Mouse (Mus musculus): ENCODE measurements around the gene Bach2. TPM values are rescaled to one million over a fixed set of nuclear protein-coding genes. Genes with fewer than 3 reads are reported as not detected.

Gene Bach2
- total and polyA plus RNA-seq, 2 experiments from 2014 or later: 2.1 to 2.4 TPM

DNA sequence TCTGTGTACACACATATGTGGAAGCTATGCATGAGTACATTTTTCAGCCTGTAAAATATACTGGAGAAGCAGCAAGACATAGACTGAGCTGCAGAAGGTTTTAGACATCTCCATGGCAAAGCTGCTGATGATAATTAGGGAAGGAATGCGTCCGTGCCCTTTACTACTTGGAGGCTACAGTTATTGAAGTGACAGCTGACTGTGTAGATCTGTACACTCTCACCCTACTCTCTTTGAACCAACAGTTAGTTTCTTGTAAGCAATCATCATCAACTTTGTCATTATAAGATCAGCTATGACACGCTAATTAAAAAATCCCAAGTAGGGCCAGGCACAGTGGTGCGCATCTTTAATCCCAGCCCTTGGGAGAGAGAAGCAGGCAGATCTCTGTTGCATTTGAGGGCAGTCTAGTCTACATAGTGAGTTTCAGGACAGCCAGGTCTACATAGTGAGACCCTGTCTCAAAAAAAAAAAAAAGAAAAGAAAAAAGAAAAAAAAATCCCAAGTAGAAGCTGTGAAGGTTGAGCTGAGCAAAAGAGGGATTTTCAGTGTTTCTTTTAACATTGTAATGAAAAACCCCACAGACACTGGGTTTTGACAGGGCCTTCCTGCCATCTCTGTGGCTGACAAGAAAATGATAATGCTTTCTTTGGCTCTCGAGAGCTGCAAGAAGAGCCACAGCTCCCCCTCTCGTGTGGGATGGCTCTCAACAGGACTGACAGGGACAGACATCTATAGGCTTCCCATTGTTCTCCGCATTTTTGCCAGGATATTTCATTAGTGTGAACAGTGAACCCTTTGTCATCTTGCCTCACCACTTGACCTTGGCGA, 322.3 kb downstream of the Bach2 start:
- H3K4me3 ChIP-seq (ENCODE audit: low read depth, low read length): no peak overlapping the region
- ATAC-seq (ENCODE audit: insufficient read depth, low read depth) (no peak), DNase-seq (ENCODE audit: low spot score) (peak; percentile 21)
- H3K27me3 ChIP-seq (ENCODE audit: control insufficient read depth, insufficient read depth, low read length): no peaks in the 10 kb centered on the region
- H3K4me2 ChIP-seq (ENCODE audit: low read depth, low read length): no peak overlapping the region
- no peak overlapping the region for H3K9ac ChIP-seq (replicated peaks; ENCODE audit: low read depth, low read length)
- no peak for TF ChIP-seq EP300 (IDR thresholded peaks at IDR 0.05; ENCODE audit: low read depth)
- TF ChIP-seq CTCF (IDR thresholded peaks at IDR 0.05; ENCODE audit: low read depth): peak; percentile 30
- WGBS: 51% methylated on average over 8 of the region's 8 CpGs
- H3K27ac ChIP-seq (ENCODE audit: low read depth): peak overlapping the region; percentile 32; the same call in 1 of the 2 replicates
- H3K9me3 ChIP-seq (replicated peaks; ENCODE audit: control insufficient read depth, low read length): no peaks in the 10 kb centered on the region
- H3K4me1 ChIP-seq (ENCODE audit: control insufficient read depth, insufficient read depth): 0 out of 2 replicates have a peak, but pooled peaks cover 10% of the 10 kb centered on the region
- H3K36me3 ChIP-seq (replicated peaks; ENCODE audit: control insufficient read depth, insufficient read depth, low read length): peaks cover 12% of the 10 kb centered on the region

DNA sequence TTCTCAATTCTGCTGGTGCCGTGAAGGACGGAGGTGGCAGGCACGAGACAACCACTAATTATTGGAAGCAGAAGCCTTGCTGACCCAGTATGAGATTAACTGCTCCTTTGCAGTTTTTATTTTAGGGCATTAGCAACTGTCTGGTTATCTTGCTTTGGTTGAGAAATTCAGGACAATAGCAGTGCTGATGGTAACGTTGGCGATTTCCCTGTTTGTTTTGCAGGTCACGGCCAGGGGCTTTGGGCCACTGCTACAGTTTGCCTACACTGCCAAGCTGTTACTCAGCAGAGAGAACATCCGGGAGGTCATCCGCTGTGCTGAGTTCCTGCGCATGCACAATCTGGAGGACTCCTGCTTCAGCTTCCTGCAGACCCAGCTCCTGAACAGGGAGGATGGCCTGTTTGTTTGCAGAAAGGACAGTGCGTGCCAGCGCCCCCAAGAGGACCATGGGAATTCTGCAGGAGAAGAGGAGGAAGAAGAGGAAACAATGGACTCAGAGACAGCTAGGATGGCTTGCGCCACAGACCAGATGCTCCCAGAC, 323.0 kb downstream of the Bach2 start:
- no peaks in the 10 kb centered on the region for H3K9me3 ChIP-seq (replicated peaks; ENCODE audit: control insufficient read depth, low read length)
- 0 out of 2 replicates have a peak, but pooled peaks cover 10% of the 10 kb centered on the region for H3K4me1 ChIP-seq (ENCODE audit: control insufficient read depth, insufficient read depth)
- H3K4me3 ChIP-seq (ENCODE audit: low read depth, low read length): no peak overlapping the region
- ATAC-seq (ENCODE audit: insufficient read depth, low read depth) (peak; percentile 58; the same call in 1 of the 2 replicates), DNase-seq (ENCODE audit: low spot score) (peak; percentile 61)
- peaks cover 12% of the 10 kb centered on the region for H3K36me3 ChIP-seq (replicated peaks; ENCODE audit: control insufficient read depth, insufficient read depth, low read length)
- TF ChIP-seq CTCF (IDR thresholded peaks at IDR 0.05; ENCODE audit: low read depth) (peak; percentile 54), EP300 (IDR thresholded peaks at IDR 0.05; ENCODE audit: low read depth) (no peak)
- 36% methylated on average over 12 of the region's 12 CpGs for WGBS
- no peaks in the 10 kb centered on the region for H3K27me3 ChIP-seq (ENCODE audit: control insufficient read depth, insufficient read depth, low read length)
- no peak overlapping the region for H3K4me2 ChIP-seq (ENCODE audit: low read depth, low read length)
- H3K27ac ChIP-seq (ENCODE audit: low read depth): peak overlapping the region; percentile 24; the same call in 1 of the 2 replicates
- no peak overlapping the region for H3K9ac ChIP-seq (replicated peaks; ENCODE audit: low read depth, low read length)

GRCm38 (mm10) chr4:32562319-32563115, 323.9 kb downstream of the Bach2 start:
- no peak overlapping the region for H3K4me3 ChIP-seq (ENCODE audit: low read depth, low read length)
- 0 out of 2 replicates have a peak, but pooled peaks cover 10% of the 10 kb centered on the region for H3K4me1 ChIP-seq (ENCODE audit: control insufficient read depth, insufficient read depth)
- no peak overlapping the region for H3K9ac ChIP-seq (replicated peaks; ENCODE audit: low read depth, low read length)
- DNase-seq (ENCODE audit: low spot score) (no peak), ATAC-seq (ENCODE audit: insufficient read depth, low read depth) (no peak)
- H3K4me2 ChIP-seq (ENCODE audit: low read depth, low read length): no peak overlapping the region
- H3K36me3 ChIP-seq (replicated peaks; ENCODE audit: control insufficient read depth, insufficient read depth, low read length): peaks cover 12% of the 10 kb centered on the region
- H3K27me3 ChIP-seq (ENCODE audit: control insufficient read depth, insufficient read depth, low read length): no peaks in the 10 kb centered on the region
- no peak for TF ChIP-seq CTCF (IDR thresholded peaks at IDR 0.05; ENCODE audit: low read depth)
- no peak for TF ChIP-seq EP300 (IDR thresholded peaks at IDR 0.05; ENCODE audit: low read depth)
- H3K9me3 ChIP-seq (replicated peaks; ENCODE audit: control insufficient read depth, low read length): no peaks in the 10 kb centered on the region
- H3K27ac ChIP-seq (ENCODE audit: low read depth): no peak overlapping the region
- WGBS: 95% methylated on average over 35 of the region's 35 CpGs

DNA sequence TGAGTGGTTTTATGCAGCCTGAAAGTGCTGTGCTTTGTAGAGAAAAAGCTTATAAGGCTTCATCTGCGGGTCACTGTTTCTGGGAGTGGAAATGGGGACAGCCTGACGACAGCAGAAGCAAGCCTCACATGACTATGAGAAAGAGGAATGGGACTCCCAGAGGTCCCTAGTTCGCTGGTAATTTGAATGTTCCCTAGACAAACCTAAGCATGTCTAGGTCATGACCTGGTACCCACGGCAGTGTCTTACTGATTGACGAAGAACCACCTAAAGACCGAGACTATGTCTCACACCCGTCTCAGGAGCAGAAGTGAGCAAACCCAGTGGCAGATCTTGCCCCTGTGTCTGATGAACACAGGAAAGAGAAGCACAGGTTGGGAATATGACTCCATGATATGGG, 325.8 kb downstream of the Bach2 start:
- peaks cover 12% of the 10 kb centered on the region for H3K36me3 ChIP-seq (replicated peaks; ENCODE audit: control insufficient read depth, insufficient read depth, low read length)
- H3K9me3 ChIP-seq (replicated peaks; ENCODE audit: control insufficient read depth, low read length): no peaks in the 10 kb centered on the region
- H3K27me3 ChIP-seq (ENCODE audit: control insufficient read depth, insufficient read depth, low read length): no peaks in the 10 kb centered on the region
- WGBS: 83% methylated on average over 7 of the region's 7 CpGs
- H3K9ac ChIP-seq (replicated peaks; ENCODE audit: low read depth, low read length): no peak overlapping the region
- DNase-seq (ENCODE audit: low spot score): no peak
- H3K27ac ChIP-seq (ENCODE audit: low read depth): no peak overlapping the region
- H3K4me2 ChIP-seq (ENCODE audit: low read depth, low read length): no peak overlapping the region
- ATAC-seq (ENCODE audit: insufficient read depth, low read depth): no peak
- H3K4me1 ChIP-seq (ENCODE audit: control insufficient read depth, insufficient read depth): 0 out of 2 replicates have a peak, but pooled peaks cover 10% of the 10 kb centered on the region
- TF ChIP-seq EP300 (IDR thresholded peaks at IDR 0.05; ENCODE audit: low read depth): no peak
- TF ChIP-seq CTCF (IDR thresholded peaks at IDR 0.05; ENCODE audit: low read depth): no peak
- no peak overlapping the region for H3K4me3 ChIP-seq (ENCODE audit: low read depth, low read length)

- no peak for ATAC-seq (ENCODE audit: insufficient read depth, low read depth)
- no peak overlapping the region for H3K27ac ChIP-seq (ENCODE audit: low read depth)
These were observed 326.3 kb downstream of the Bach2 start for GRCm38 (mm10) chr4:32564918-32565317.

More at GRCm38 (mm10) chr4:32564918-32565317, 326.3 kb downstream of the Bach2 start:
- Histone ChIP-seq H3K27me3 (ENCODE audit: control insufficient read depth, insufficient read depth, low read length) (no peaks in the 10 kb centered on the region), H3K9me3 (replicated peaks; ENCODE audit: control insufficient read depth, low read length) (no peaks in the 10 kb centered on the region), H3K4me3 (ENCODE audit: low read depth, low read length) (no peak overlapping the region), H3K4me2 (ENCODE audit: low read depth, low read length) (no peak overlapping the region), H3K9ac (replicated peaks; ENCODE audit: low read depth, low read length) (no peak overlapping the region), H3K36me3 (replicated peaks; ENCODE audit: control insufficient read depth, insufficient read depth, low read length) (peaks cover 12% of the 10 kb centered on the region), H3K4me1 (ENCODE audit: control insufficient read depth, insufficient read depth) (0 out of 2 replicates have a peak, but pooled peaks cover 10% of the 10 kb centered on the region)
- TF ChIP-seq CTCF (IDR thresholded peaks at IDR 0.05; ENCODE audit: low read depth): no peak
- no peak for TF ChIP-seq EP300 (IDR thresholded peaks at IDR 0.05; ENCODE audit: low read depth)
- 76% methylated on average over 8 of the region's 8 CpGs for WGBS
- no peak for DNase-seq (ENCODE audit: low spot score)

Measured in heart, postnatal 0 days (tissue).